ENCODE assay signal across 8 mouse cellular contexts in genomic region chr2:151682357-151682756, GRCm38 (mm10). TPM values are rescaled to one million over a fixed set of nuclear protein-coding genes. Genes with fewer than 3 reads are reported as not detected.
DNase-seq lines count a peak whose midpoint lies in the region; ATAC-seq and TF ChIP-seq lines count a peak whose summit lies in the region.
"Had no signal": no experiment of that assay in that cellular context is flagged by ENCODE, and none has a peak within 500 bp of the region (broad histone marks: within the 10 kb centered on the region; RNA-seq: fewer than 3 reads in every experiment).

No protein-coding gene starts in this region.

- H3K9me3 ChIP-seq in liver, embryonic 14.5 days (ENCODE audit: control insufficient read depth, low read length) = no peaks in the 10 kb centered on the region
- no peaks in the 10 kb centered on the region for H3K9me3 ChIP-seq in liver, embryonic 11.5 days (ENCODE audit: control insufficient read depth, low read length)
- no peaks in the 10 kb centered on the region for H3K9me3 ChIP-seq in intestine, embryonic 15.5 days
- H3K9me3 ChIP-seq: lung, embryonic 15.5 days had no signal

- H3K4me1 ChIP-seq in liver, embryonic 14.5 days (replicated peaks; ENCODE audit: control insufficient read depth in 2 of 2, insufficient read depth in 2 of 2, low read length in 1 of 2) = no peaks in the 10 kb centered on the region
- no peaks in the 10 kb centered on the region for H3K4me1 ChIP-seq in liver, embryonic 11.5 days (replicated peaks; ENCODE audit: control insufficient read depth, insufficient read depth, low read length)
- H3K4me1 ChIP-seq in intestine, embryonic 15.5 days (replicated peaks) = no peaks in the 10 kb centered on the region
- H3K4me1 ChIP-seq in small intestine, adult 2 months (ENCODE audit: control insufficient read depth, insufficient read depth, insufficient read length, low read length) = no peaks in the 10 kb centered on the region
- H3K4me1 ChIP-seq: lung, embryonic 15.5 days had no signal

- no peaks in the 10 kb centered on the region for H3K27me3 ChIP-seq in liver, embryonic 14.5 days (ENCODE audit: control insufficient read depth, insufficient read depth, low read length)
- no peaks in the 10 kb centered on the region for H3K27me3 ChIP-seq in liver, embryonic 11.5 days (replicated peaks; ENCODE audit: control insufficient read depth, insufficient read depth, low read length)
- H3K27me3 ChIP-seq in Patski = peaks cover 47% of the 10 kb centered on the region
- no peaks in the 10 kb centered on the region for H3K27me3 ChIP-seq in intestine, embryonic 15.5 days (replicated peaks)
- no peaks in the 10 kb centered on the region for H3K27me3 ChIP-seq in small intestine, adult 2 months (ENCODE audit: control insufficient read depth, insufficient read depth, low read length)
- H3K27me3 ChIP-seq: lung, embryonic 15.5 days had no signal

- no peak overlapping the region for H3K4me3 ChIP-seq in liver, embryonic 14.5 days (ENCODE audit: insufficient read depth in 1 of 2, low read depth in 2 of 2, low read length in 2 of 2)
- no peak overlapping the region for H3K4me3 ChIP-seq in liver, embryonic 11.5 days (ENCODE audit: low read depth, low read length)
- no peak overlapping the region for H3K4me3 ChIP-seq in intestine, embryonic 15.5 days (replicated peaks)
- no peak overlapping the region for H3K4me3 ChIP-seq in small intestine, adult 2 months (ENCODE audit: low read depth, low read length)
- H3K4me3 ChIP-seq: lung, embryonic 15.5 days had no signal

- POLR2A ChIA-PET in Patski (lab: Charles Lee) = no interaction called here

- H3K27ac ChIP-seq in liver, embryonic 14.5 days = no peak overlapping the region
- H3K27ac ChIP-seq in liver, embryonic 11.5 days (ENCODE audit: low read depth, low read length) = no peak overlapping the region
- H3K27ac ChIP-seq in intestine, embryonic 15.5 days = no peak overlapping the region
- no peak overlapping the region for H3K27ac ChIP-seq in small intestine, adult 2 months (ENCODE audit: insufficient read depth, low read depth, low read length)
- H3K27ac ChIP-seq: lung, embryonic 15.5 days had no signal

- DNase-seq in liver, embryonic 14.5 days (ENCODE audit: low read depth in 3 of 3, low spot score in 3 of 3) = no peak
- DNase-seq in liver, embryonic 11.5 days (ENCODE audit: low spot score) = no peak
- no peak for DNase-seq in Patski (ENCODE audit: low read depth, low spot score)
- peak; percentile 41 for DNase-seq in embryo, embryonic 11 days
- DNase-seq in layer of hippocampus, adult 9-10 months (ENCODE audit: low spot score) = no peak

- TF ChIP-seq EP300 in liver, embryonic 14.5 days (IDR thresholded peaks at IDR 0.05; ENCODE audit: low read depth) = no peak

- TF ChIP-seq CTCF in liver, embryonic 14.5 days (IDR thresholded peaks at IDR 0.05; ENCODE audit: low read depth) = peak; percentile 43
- TF ChIP-seq CTCF in Patski (IDR thresholded peaks at IDR 0.05) = peak; percentile 56
- peak; percentile 56; the same call in 1 of the 2 replicates for TF ChIP-seq CTCF in small intestine, adult 2 months (IDR thresholded peaks at IDR 0.05; ENCODE audit: extremely low read depth, insufficient read length, insufficient replicate concordance, low read depth, low read length)

- 46% methylated on average over 3 of the region's 3 CpGs for WGBS in liver, embryonic 14.5 days (ENCODE audit: insufficient replicate concordance)
- 67% methylated on average over 3 of the region's 3 CpGs for WGBS in liver, embryonic 11.5 days
- 59% methylated on average over 3 of the region's 3 CpGs for WGBS in intestine, embryonic 15.5 days
- 43% methylated on average over 3 of the region's 3 CpGs for WGBS in small intestine, adult 2 months

- in situ Hi-C loops in Patski (cut with MboI; ENCODE audit: low pct_unique_long_range_greater_than_20kb) = loop anchor here (5.0 to 10.0 kb wide), 2 partner anchors 108 to 185 kb away; partner anchors contain the start of gene Sdcbp2

- CTCF ChIA-PET in Patski (lab: Charles Lee) = interaction anchor here (0.8 to 1.7 kb wide), 3 partner anchors 11 to 200 kb away, joined by 3 to 5 read pairs (median 3); no protein-coding TSS in a partner anchor

- ATAC-seq in liver, embryonic 14.5 days (ENCODE audit: insufficient read depth) = no peak
- ATAC-seq in liver, embryonic 11.5 days (replicated peaks; ENCODE audit: low FRiP score) = no peak
- ATAC-seq in Patski = no peak
- ATAC-seq in intestine, embryonic 15.5 days = peak; percentile 39; the same call in 1 of the 2 replicates

- no peak overlapping the region for H3K9ac ChIP-seq in liver, embryonic 14.5 days (replicated peaks)
- no peak overlapping the region for H3K9ac ChIP-seq in liver, embryonic 11.5 days (ENCODE audit: low read depth, low read length)
- H3K9ac ChIP-seq in intestine, embryonic 15.5 days = no peak overlapping the region
- H3K9ac ChIP-seq: lung, embryonic 15.5 days had no signal

- no peak for TF ChIP-seq POLR2A in small intestine, adult 2 months (IDR thresholded peaks at IDR 0.05; ENCODE audit: low read depth, low read length)

- no peak overlapping the region for H3K4me2 ChIP-seq in liver, embryonic 14.5 days (ENCODE audit: low read depth)
- no peak overlapping the region for H3K4me2 ChIP-seq in liver, embryonic 11.5 days
- no peak overlapping the region for H3K4me2 ChIP-seq in intestine, embryonic 15.5 days (replicated peaks)
- H3K4me2 ChIP-seq: lung, embryonic 15.5 days had no signal

- H3K36me3 ChIP-seq in liver, embryonic 14.5 days (replicated peaks; ENCODE audit: control insufficient read depth, insufficient read depth, low read depth) = no peaks in the 10 kb centered on the region
- H3K36me3 ChIP-seq in liver, embryonic 11.5 days (ENCODE audit: control insufficient read depth, insufficient read depth, low read length) = no peaks in the 10 kb centered on the region
- H3K36me3 ChIP-seq in intestine, embryonic 15.5 days = no peaks in the 10 kb centered on the region
- no peaks in the 10 kb centered on the region for H3K36me3 ChIP-seq in small intestine, adult 2 months (ENCODE audit: control insufficient read depth, insufficient read depth, low read length)
- H3K36me3 ChIP-seq: lung, embryonic 15.5 days had no signal

RNA-seq across cellular contexts. Expression of gene Rad21l, which starts 14.0 kb away (rescaled TPM):
- not detected in 2 replicates for polyA plus RNA-seq in liver, embryonic 14.5 days (2012; rRNA removed)
- polyA plus RNA-seq in liver, embryonic 14.5 days (2014; fragmentation: Nextera tagmentation; extraction: Ambion mirVana) = not detected in 2 replicates
- polyA plus RNA-seq in liver, embryonic 11.5 days (2014; fragmentation: Nextera tagmentation; extraction: Ambion mirVana) = not detected in 2 replicates
- polyA plus RNA-seq in Patski (2021) = not detected
- polyA plus RNA-seq in intestine, embryonic 15.5 days (2015; fragmentation: Nextera tagmentation; extraction: Ambion mirVana) = not detected in 2 replicates
- not detected in 2 replicates for polyA plus RNA-seq in small intestine, adult 2 months (2012; rRNA removed)

RNA-seq across cellular contexts. Expression of gene Tmem74b, which starts 19.5 kb away (rescaled TPM):
- polyA plus RNA-seq in liver, embryonic 14.5 days (2012; rRNA removed) = 0.02 TPM in 1 of 2 replicates, not detected in the other
- polyA plus RNA-seq in liver, embryonic 14.5 days (2014; fragmentation: Nextera tagmentation; extraction: Ambion mirVana) = 0.06 TPM in 1 of 2 replicates, not detected in the other
- 0.32 and 0.62 TPM in 2 replicates for polyA plus RNA-seq in liver, embryonic 11.5 days (2014; fragmentation: Nextera tagmentation; extraction: Ambion mirVana)
- 0.18 TPM for polyA plus RNA-seq in Patski (2021)
- 2.0 and 2.2 TPM in 2 replicates for polyA plus RNA-seq in intestine, embryonic 15.5 days (2015; fragmentation: Nextera tagmentation; extraction: Ambion mirVana)
- polyA plus RNA-seq in small intestine, adult 2 months (2012; rRNA removed) = 0.08 and 0.32 TPM in 2 replicates

RNA-seq across cellular contexts. Expression of gene Snph, which starts 50.0 kb away (rescaled TPM):
- 0.01 and 0.02 TPM in 2 replicates for polyA plus RNA-seq in liver, embryonic 14.5 days (2012; rRNA removed)
- not detected in 2 replicates for polyA plus RNA-seq in liver, embryonic 14.5 days (2014; fragmentation: Nextera tagmentation; extraction: Ambion mirVana)
- polyA plus RNA-seq in liver, embryonic 11.5 days (2014; fragmentation: Nextera tagmentation; extraction: Ambion mirVana) = 0.36 and 0.56 TPM in 2 replicates
- 0.12 TPM for polyA plus RNA-seq in Patski (2021)
- 2.0 TPM in 2 replicates for polyA plus RNA-seq in intestine, embryonic 15.5 days (2015; fragmentation: Nextera tagmentation; extraction: Ambion mirVana)
- 6.6 and 21.6 TPM in 2 replicates for polyA plus RNA-seq in small intestine, adult 2 months (2012; rRNA removed)
